Mouse (Mus musculus) embryonic facial prominence, embryonic 11.5 days (tissue): Measurements from ENCODE around the gene Kcnj4. TPM values are rescaled to one million over a fixed set of nuclear protein-coding genes. Genes with fewer than 3 reads are reported as not detected.

ENCODE experiments used
- ATAC-seq: fragments of 200-750 bp; cut with Nextera tagmentation; replicated peaks from 2 replicates; pipeline ENCODE4 v1.8.0; 2017; ENCODE audit warnings: low read depth; ENCODE audit not compliant: insufficient number of reproducible peaks, low FRiP score, low TSS enrichment
- DNase-seq: peaks from one replicate; pipeline ENCODE4 v3.0.0-alpha.2; 2015; ENCODE audit warnings: low spot score
- H3K27ac ChIP-seq: fragments of 300-500 bp; sonication (generic); replicated peaks from 2 replicates; pipeline ENCODE4 v1.5.1; 2014; ENCODE audit warnings: mild to moderate bottlenecking, low read depth, low read length, control low read depth
- H3K27me3 ChIP-seq: fragments of 300-500 bp; sonication (generic); 2 replicates; pipeline ENCODE4 v1.6.1; 2014; ENCODE audit warnings: mild to moderate bottlenecking, low read length, moderate library complexity, mixed read lengths; ENCODE audit not compliant: control insufficient read depth, insufficient read depth
- H3K36me3 ChIP-seq: fragments of 300-500 bp; sonication (generic); replicated peaks from 2 replicates; pipeline ENCODE4 v1.6.1; 2014; ENCODE audit warnings: low read depth, mild to moderate bottlenecking, low read length, moderate library complexity, mixed read lengths; ENCODE audit not compliant: control insufficient read depth, insufficient read depth
- H3K4me1 ChIP-seq: fragments of 300-500 bp; sonication (generic); 2 replicates; pipeline ENCODE4 v1.6.1; 2014; ENCODE audit warnings: low read length, mixed read lengths; ENCODE audit not compliant: control insufficient read depth, insufficient read depth
- H3K4me2 ChIP-seq: fragments of 300-500 bp; sonication (generic); 2 replicates; pipeline ENCODE4 v1.6.1; 2014; ENCODE audit warnings: low read depth, mild to moderate bottlenecking, control low read depth, low read length, moderate library complexity
- H3K4me3 ChIP-seq: fragments of 300-500 bp; sonication (generic); 2 replicates; pipeline ENCODE4 v1.5.1; 2014; ENCODE audit warnings: low read depth, low read length, control low read depth
- H3K9ac ChIP-seq: fragments of 300-500 bp; sonication (generic); replicated peaks from 2 replicates; pipeline ENCODE4 v1.6.1; 2014; ENCODE audit warnings: mild to moderate bottlenecking, control low read depth, low read length
- H3K9me3 ChIP-seq: fragments of 300-500 bp; sonication (generic); replicated peaks from 2 replicates; pipeline ENCODE4 v1.6.1; 2016; ENCODE audit warnings: mild to moderate bottlenecking, low read length, inconsistent platforms, mixed read lengths; ENCODE audit not compliant: control insufficient read depth
- WGBS: fragments of 180-500 bp; shearing (Covaris S2); extraction: QIAGEN DNeasy Blood & Tissue Kit; methylation state at CpG from one replicate; pipeline ENCODE4 v1.1.7; 2014; 5-methylcytosine and 5-hydroxymethylcytosine counted together
- polyA plus RNA-seq: library from polyadenylated mRNA; unstranded; fragments of >200 nt; fragmentation: Nextera tagmentation; extraction: Ambion mirVana; gene quantifications from 2 replicates; pipeline ENCODE4 v1.2.1, GENCODE M21; 2014

The Kcnj4 gene
- polyA plus RNA-seq, 1 experiment from 2014 or later = not detected

- Histone ChIP-seq H3K9me3 (no peaks in the 10 kb centered on the region), H3K4me1 (no peaks in the 10 kb centered on the region), H3K36me3 (no peaks in the 10 kb centered on the region), H3K27me3 (peaks cover 28% of the 10 kb centered on the region), H3K27ac (no peak overlapping the region), H3K9ac (no peak overlapping the region), H3K4me3 (no peak overlapping the region), H3K4me2 (no peak overlapping the region)
- DNase-seq = no peak
- WGBS = 47% methylated on average over 15 of the region's 16 CpGs
- ATAC-seq = no peak
These were observed 14.6 kb upstream of the Kcnj4 start for GRCm38 (mm10) chr15:79519400-79520220.

GRCm38 (mm10) chr15:79518571-79518970, 13.5 kb upstream of the Kcnj4 start:
- Histone ChIP-seq H3K36me3 (no peaks in the 10 kb centered on the region), H3K4me1 (no peaks in the 10 kb centered on the region), H3K4me3 (no peak overlapping the region), H3K9ac (no peak overlapping the region), H3K4me2 (no peak overlapping the region), H3K9me3 (no peaks in the 10 kb centered on the region), H3K27ac (no peak overlapping the region), H3K27me3 (peaks cover 38% of the 10 kb centered on the region)
- no peak for DNase-seq
- 87% methylated on average over 3 of the region's 3 CpGs for WGBS
- no peak for ATAC-seq

- no peak for ATAC-seq
- peaks cover 40% of the 10 kb centered on the region for H3K27me3 ChIP-seq
These were observed 12.7 kb upstream of the Kcnj4 start for GRCm38 (mm10) chr15:79517710-79518109.

GRCm38 (mm10) chr15:79516171-79517096, 11.4 kb upstream of the Kcnj4 start, which contains the start of gene Kdelr3:
TSS of gene Kdelr3 (plus strand) at chr15:79516411.
- ATAC-seq (no peak), DNase-seq (peak; percentile 64)
- peak within 1 kb of the TSS; percentile 96 for H3K4me2 ChIP-seq
- no peaks in the 10 kb centered on the region for H3K36me3 ChIP-seq
- H3K27me3 ChIP-seq = peaks cover 41% of the 10 kb centered on the region
- no peaks in the 10 kb centered on the region for H3K9me3 ChIP-seq
- WGBS = 1% methylated on average over 54 of the region's 71 CpGs
- H3K4me3 ChIP-seq = peak within 1 kb of the TSS; percentile 60
- peak within 1 kb of the TSS; percentile 63 for H3K9ac ChIP-seq
- no peaks in the 10 kb centered on the region; the same call in 1 of the 2 replicates for H3K4me1 ChIP-seq
- H3K27ac ChIP-seq = no peak within 1 kb of the TSS

More at GRCm38 (mm10) chr15:79517710-79518109, 12.7 kb upstream of the Kcnj4 start:
- no peak for DNase-seq
- Histone ChIP-seq H3K36me3 (no peaks in the 10 kb centered on the region), H3K27ac (no peak overlapping the region), H3K9ac (no peak overlapping the region), H3K4me2 (no peak overlapping the region), H3K4me3 (no peak overlapping the region), H3K4me1 (no peaks in the 10 kb centered on the region), H3K9me3 (no peaks in the 10 kb centered on the region)
- 69% methylated on average over 4 of the region's 4 CpGs for WGBS

GRCm38 (mm10) chr15:79513940-79514339, 8.9 kb upstream of the Kcnj4 start:
- Histone ChIP-seq H3K9ac (no peak overlapping the region), H3K9me3 (no peaks in the 10 kb centered on the region), H3K4me3 (no peak overlapping the region), H3K27ac (no peak overlapping the region), H3K4me2 (no peak overlapping the region), H3K4me1 (no peaks in the 10 kb centered on the region; the same call in 1 of the 2 replicates), H3K36me3 (no peaks in the 10 kb centered on the region), H3K27me3 (peaks cover 58% of the 10 kb centered on the region)
- ATAC-seq (no peak), DNase-seq (peak; percentile 30)
- 8% methylated on average over 9 of the region's 9 CpGs for WGBS

- DNase-seq (peak; percentile 91), ATAC-seq (peak; percentile 80)
- Histone ChIP-seq H3K9me3 (no peaks in the 10 kb centered on the region), H3K9ac (no peak overlapping the region), H3K36me3 (no peaks in the 10 kb centered on the region), H3K4me3 (peak overlapping the region; percentile 35), H3K4me2 (peak overlapping the region; percentile 75), H3K4me1 (no peaks in the 10 kb centered on the region; the same call in 1 of the 2 replicates), H3K27me3 (peaks cover 62% of the 10 kb centered on the region), H3K27ac (no peak overlapping the region)
- WGBS = under 1% methylated on average over 61 of the region's 61 CpGs
These were observed 6.7 kb upstream of the Kcnj4 start for GRCm38 (mm10) chr15:79511553-79512320.

- no peaks in the 10 kb centered on the region for H3K9me3 ChIP-seq
- peaks cover 5% of the 10 kb centered on the region; the same call in 1 of the 2 replicates for H3K4me1 ChIP-seq
- ATAC-seq (no peak), DNase-seq (no peak)
- H3K27me3 ChIP-seq = peaks cover 56% of the 10 kb centered on the region
- no peak overlapping the region for H3K4me2 ChIP-seq
- no peaks in the 10 kb centered on the region for H3K36me3 ChIP-seq
- H3K27ac ChIP-seq = no peak overlapping the region
- no peak overlapping the region for H3K9ac ChIP-seq
- 80% methylated on average over 7 of the region's 7 CpGs for WGBS
- H3K4me3 ChIP-seq = no peak overlapping the region
These were observed 5.4 kb upstream of the Kcnj4 start for GRCm38 (mm10) chr15:79510425-79510824.
